Mouse (Mus musculus) MEL (cell line): ENCODE results near the gene Atp8b5. TPM values are rescaled to one million over a fixed set of nuclear protein-coding genes. Genes with fewer than 3 reads are reported as not detected.

ENCODE experiments used
- DNase-seq: peaks from one replicate; pipeline ENCODE4 v3.0.0; 2011; ENCODE audit warnings: low read depth, low spot score
- H3K27ac ChIP-seq: 2 replicates; pipeline ENCODE4 v1.5.1; 2012; ENCODE audit warnings: low read depth, mild to moderate bottlenecking, control low read depth, low read length, moderate library complexity; ENCODE audit not compliant: control insufficient read depth
- H3K27me3 ChIP-seq, 2 experiments: fragments of 150-350 bp in 1 of 2; sonication (generic) in 1 of 2; 2 replicates each; pipeline ENCODE4 v1.6.1; 2012; ENCODE audit warnings: low read length in 2 of 2, mild to moderate bottlenecking in 2 of 2, improper control_type of control experiment in 1 of 2, moderate library complexity in 1 of 2; ENCODE audit not compliant: insufficient read depth in 2 of 2, control insufficient read depth in 1 of 2
- H3K36me3 ChIP-seq, 2 experiments: 2 replicates each; pipeline ENCODE4 v1.6.1; 2012 to 2014; ENCODE audit warnings: low read length in 2 of 2, improper control_type of control experiment in 1 of 2, inconsistent platforms in 1 of 2, mild to moderate bottlenecking in 1 of 2; ENCODE audit not compliant: insufficient read depth in 2 of 2, control insufficient read depth in 1 of 2
- H3K4me1 ChIP-seq, 2 experiments: fragments of 150-350 bp in 1 of 2; sonication (generic) in 1 of 2; 2 replicates each; pipeline ENCODE4 v1.6.1; 2012; ENCODE audit warnings: low read length in 2 of 2, improper control_type of control experiment in 1 of 2, mild to moderate bottlenecking in 1 of 2; ENCODE audit not compliant: insufficient read depth in 2 of 2, control insufficient read depth in 1 of 2
- H3K4me3 ChIP-seq, 2 experiments: fragments of 150-350 bp in 1 of 2; sonication (generic) in 1 of 2; 2 replicates each; pipeline ENCODE4 v1.5.1; 2012; ENCODE audit warnings: low read depth in 2 of 2, low read length in 2 of 2, mild to moderate bottlenecking in 2 of 2, moderate library complexity in 2 of 2, control low read depth in 1 of 2, improper control_type of control experiment in 1 of 2; ENCODE audit not compliant: control insufficient read depth in 1 of 2, insufficient read depth in 1 of 2
- H3K79me2 ChIP-seq: 2 replicates; pipeline ENCODE4 v1.6.1; 2012; ENCODE audit warnings: mild to moderate bottlenecking, low read length, moderate library complexity; ENCODE audit not compliant: control insufficient read depth, poor library complexity, insufficient read depth
- H3K9ac ChIP-seq: 2 replicates; pipeline ENCODE4 v1.6.1; 2012; ENCODE audit warnings: low read depth, mild to moderate bottlenecking, control low read depth, low read length, moderate library complexity; ENCODE audit not compliant: control insufficient read depth, poor library complexity, severe bottlenecking
- H3K9me3 ChIP-seq: fragments of 150-350 bp; sonication (generic); replicated peaks from 2 replicates; pipeline ENCODE4 v1.6.1; 2012; ENCODE audit warnings: mild to moderate bottlenecking, low read length, improper control_type of control experiment, moderate library complexity; ENCODE audit not compliant: insufficient read depth
- BHLHE40 ChIP-seq: IDR thresholded peaks from 2 replicates; pipeline ENCODE4 v1.6.1; 2012; ENCODE audit warnings: low read depth, mild to moderate bottlenecking, inconsistent platforms, low read length, improper control_type of control experiment, borderline replicate concordance
- CHD2 ChIP-seq: IDR thresholded peaks from 2 replicates; pipeline ENCODE4 v1.6.1; 2011; ENCODE audit warnings: low read length, improper control_type of control experiment
- CTCF ChIP-seq, 3 experiments: IDR thresholded peaks in 2 of 3; conservative IDR thresholded peaks in 1 of 3; 2 replicates each; pipeline ENCODE4 v1.5.1; 2011 to 2012; ENCODE audit warnings: low read length in 3 of 3, low read depth in 2 of 3, mild to moderate bottlenecking in 2 of 3, improper control_type of control experiment in 1 of 3, inconsistent platforms in 1 of 3, mixed read lengths in 1 of 3, moderate library complexity in 1 of 3; ENCODE audit not compliant: control insufficient read depth in 1 of 3, insufficient read depth in 1 of 3, poor library complexity in 1 of 3, severe bottlenecking in 1 of 3
- EP300 ChIP-seq, 2 experiments: IDR thresholded peaks; 2 replicates each; pipeline ENCODE4 v1.6.1; 2011; ENCODE audit warnings: improper control_type of control experiment in 2 of 2, low read length in 2 of 2, low read depth in 1 of 2, mild to moderate bottlenecking in 1 of 2
- JUND ChIP-seq: IDR thresholded peaks from 2 replicates; pipeline ENCODE4 v1.6.1; 2011; ENCODE audit warnings: low read depth, mild to moderate bottlenecking, improper control_type of control experiment, low read length
- KAT2A ChIP-seq: conservative IDR thresholded peaks from 2 replicates; pipeline ENCODE4 v1.6.1; 2012; ENCODE audit warnings: low read depth, low read length, improper control_type of control experiment, inconsistent platforms
- MAFK ChIP-seq: IDR thresholded peaks from 2 replicates; pipeline ENCODE4 v1.6.1; 2011; ENCODE audit warnings: low read depth, mild to moderate bottlenecking, low read length, improper control_type of control experiment, borderline replicate concordance
- MAZ ChIP-seq: IDR thresholded peaks from 2 replicates; pipeline ENCODE4 v1.6.1; 2012; ENCODE audit warnings: low read depth, mild to moderate bottlenecking, inconsistent platforms, low read length, improper control_type of control experiment
- MEF2A ChIP-seq: IDR thresholded peaks from 2 replicates; pipeline ENCODE4 v1.6.1; 2014; ENCODE audit warnings: low read depth, mild to moderate bottlenecking, inconsistent platforms, low read length, improper control_type of control experiment; ENCODE audit not compliant: poor library complexity, insufficient replicate concordance, severe bottlenecking; ENCODE audit errors: extremely low read depth
- MXI1 ChIP-seq: IDR thresholded peaks from 2 replicates; pipeline ENCODE4 v1.6.1; 2011; ENCODE audit warnings: mild to moderate bottlenecking, low read depth, low read length, improper control_type of control experiment
- NELFE ChIP-seq: IDR thresholded peaks from 2 replicates; pipeline ENCODE4 v1.6.1; 2011; ENCODE audit warnings: low read depth, low read length, improper control_type of control experiment
- NRF1 ChIP-seq: IDR thresholded peaks from 2 replicates; pipeline ENCODE4 v1.6.1; 2014; ENCODE audit warnings: low read depth, mild to moderate bottlenecking, inconsistent platforms, low read length, improper control_type of control experiment, moderate library complexity; ENCODE audit not compliant: poor library complexity, insufficient read depth, severe bottlenecking
- RAD21 ChIP-seq: IDR thresholded peaks from 2 replicates; pipeline ENCODE4 v1.6.1; 2011; ENCODE audit warnings: mild to moderate bottlenecking, low read depth, low read length, improper control_type of control experiment
- RCOR1 ChIP-seq: IDR thresholded peaks from 2 replicates; pipeline ENCODE4 v1.6.1; 2012; ENCODE audit warnings: low read depth, mild to moderate bottlenecking, inconsistent platforms, low read length, improper control_type of control experiment
- SMC3 ChIP-seq: IDR thresholded peaks from 2 replicates; pipeline ENCODE4 v1.6.1; 2011; ENCODE audit warnings: low read depth, low read length, improper control_type of control experiment
- UBTF ChIP-seq: IDR thresholded peaks from 2 replicates; pipeline ENCODE4 v1.6.1; 2012; ENCODE audit warnings: low read depth, mild to moderate bottlenecking, inconsistent platforms, low read length, improper control_type of control experiment, moderate library complexity, borderline replicate concordance; ENCODE audit not compliant: insufficient read depth
- ZKSCAN1 ChIP-seq: IDR thresholded peaks from 2 replicates; pipeline ENCODE4 v1.6.1; 2012; ENCODE audit warnings: low read depth, mild to moderate bottlenecking, inconsistent platforms, low read length, improper control_type of control experiment, moderate library complexity
- polyA plus RNA-seq, 2 experiments: library from polyadenylated mRNA; stranded (reverse) in 1 of 2; unstranded in 1 of 2; fragments of >175 nt in 1 of 2; fragments of >200 nt in 1 of 2; gene quantifications; 2 replicates each; pipeline versions ENCODE4 v1.2.1 to v1.2.4; 2012; ENCODE audit warnings: low replicate concordance in 2 of 2, low read depth in 1 of 2; ENCODE audit not compliant: insufficient read length in 2 of 2, insufficient read depth in 1 of 2, missing spikeins in 1 of 2
- total RNA-seq: library from RNA; depleted of rRNA; stranded (reverse); fragments of 300-350 nt; gene quantifications from 2 replicates; pipeline ENCODE4 v1.2.3, GENCODE M21; 2012

Atp8b5 gene
- total and polyA plus RNA-seq, 3 experiments, result 4.9 to 5.0 TPM; not detected in 1

GRCm38 (mm10) chr4:43336176-43336575 is 69.2 kb downstream of the Atp8b5 start:
- DNase-seq, result no peak
- no peak for TF ChIP-seq SMC3
- TF ChIP-seq NELFE, result no peak
- TF ChIP-seq MXI1, result no peak
- no peak for TF ChIP-seq ZKSCAN1
- TF ChIP-seq BHLHE40, result no peak
- TF ChIP-seq JUND, result no peak
- no peaks in the 10 kb centered on the region for H3K27me3 ChIP-seq

GRCm38 (mm10) chr4:43340096-43340804 is 73.3 kb downstream of the Atp8b5 start:
- no peak for DNase-seq
- Histone ChIP-seq H3K4me3 (no peak overlapping the region), H3K4me1 (no peaks in the 10 kb centered on the region), H3K27ac (no peak overlapping the region), H3K36me3 (no peaks in the 10 kb centered on the region), H3K9me3 (no peaks in the 10 kb centered on the region), H3K9ac (no peak overlapping the region), H3K27me3 (no peaks in the 10 kb centered on the region), H3K79me2 (no peaks in the 10 kb centered on the region)
- no peak for TF ChIP-seq CHD2
- TF ChIP-seq EP300 (IDR thresholded peaks at IDR 0.05; ENCODE audit: low read depth in 1 of 2, low read length in 2 of 2), result no peak

More at GRCm38 (mm10) chr4:43336176-43336575, 69.2 kb downstream of the Atp8b5 start:
- Histone ChIP-seq H3K4me3 (no peak overlapping the region), H3K9ac (no peak overlapping the region), H3K79me2 (no peaks in the 10 kb centered on the region), H3K9me3 (no peaks in the 10 kb centered on the region), H3K4me1 (no peaks in the 10 kb centered on the region), H3K36me3 (no peaks in the 10 kb centered on the region), H3K27ac (no peak overlapping the region)

- Histone ChIP-seq H3K4me1 (no peaks in the 10 kb centered on the region), H3K36me3 (no peaks in the 10 kb centered on the region)
- no peak for TF ChIP-seq MAZ
- TF ChIP-seq RAD21, result peak; percentile 25
- no peak for TF ChIP-seq UBTF
- no peak for TF ChIP-seq RCOR1
- TF ChIP-seq CHD2, result no peak
- no peak for TF ChIP-seq KAT2A
- TF ChIP-seq CTCF (IDR thresholded peaks at IDR 0.05 in 2 of 3, conservative IDR thresholded peaks at IDR 0.05 in 1 of 3; ENCODE audit: control insufficient read depth in 1 of 3, insufficient read depth in 1 of 3, low read depth in 2 of 3, low read length in 3 of 3, poor library complexity in 1 of 3, severe bottlenecking in 1 of 3), result peak in 1 of 3 experiments; percentile 31; a peak in 2 of 6 replicates
- no peak for TF ChIP-seq NELFE
- no peak for TF ChIP-seq MAFK
- peak; percentile 32; the same call in 1 of the 2 replicates for TF ChIP-seq SMC3
- no peak for TF ChIP-seq NRF1
- TF ChIP-seq MEF2A, result no peak
- no peak for TF ChIP-seq JUND
- TF ChIP-seq, all 39 proteins: peak for 3
- no peaks in the 10 kb centered on the region for H3K27me3 ChIP-seq
- no peak overlapping the region for H3K27ac ChIP-seq
- H3K9ac ChIP-seq, result no peak overlapping the region
- DNase-seq, result no peak
- no peak overlapping the region for H3K4me3 ChIP-seq
- no peaks in the 10 kb centered on the region for H3K9me3 ChIP-seq
- H3K79me2 ChIP-seq, result no peaks in the 10 kb centered on the region
Observed at GRCm38 (mm10) chr4:43341276-43341891, 74.4 kb downstream of the Atp8b5 start.
